Mouse (Mus musculus): ENCODE measurements around the gene Xlr5c. TPM values are rescaled to one million over a fixed set of nuclear protein-coding genes. Genes with fewer than 3 reads are reported as not detected.
A peak's percentile ranks its signal among the peaks of the same experiment; 100 is the strongest.
"Not testable (repeated sequence)": the region's sequence is repeated elsewhere in the genome, so short reads cannot be mapped to it uniquely, and the experiment has no call there.

Xlr5c gene
- polyA plus RNA-seq (2015; fragmentation: Nextera tagmentation; extraction: Ambion mirVana) = not detected in 2 replicates

GRCm38 (mm10) chrX:73292876-73293275, at the start of gene Xlr5c, which contains the start of gene Xlr5a:
Gene Xlr5c (minus strand): TSS chrX:73292976.
Gene Xlr5a (minus strand): TSS chrX:73292976.
- H3K27me3 ChIP-seq (replicated peaks; ENCODE audit: control insufficient read depth, insufficient read depth, low read length); H3K4me3 ChIP-seq (ENCODE audit: low read length); H3K4me1 ChIP-seq (ENCODE audit: control insufficient read depth, insufficient read depth, low read depth, low read length); H3K4me2 ChIP-seq (ENCODE audit: low read length); H3K36me3 ChIP-seq (ENCODE audit: control insufficient read depth, insufficient read depth, low read length); H3K9ac ChIP-seq (ENCODE audit: low read depth, low read length); H3K27ac ChIP-seq (ENCODE audit: low read depth, low read length); ATAC-seq; H3K9me3 ChIP-seq (ENCODE audit: control insufficient read depth, low read length): not testable (repeated sequence)
- WGBS = 88% methylated on average over 11 of the region's 17 CpGs

GRCm38 (mm10) chrX:73342483-73342895, 49.7 kb upstream of the Xlr5c start, which contains the start of gene Zfp275:
Gene Zfp275 (plus strand): TSS chrX:73342621.
- H3K4me2 ChIP-seq (ENCODE audit: low read length) = peak within 1 kb of the TSS; percentile 63
- no peaks in the 10 kb centered on the region for H3K36me3 ChIP-seq (ENCODE audit: control insufficient read depth, insufficient read depth, low read length)
- H3K9ac ChIP-seq (ENCODE audit: low read depth, low read length) = peak within 1 kb of the TSS; percentile 76
- peak within 1 kb of the TSS; percentile 54 for H3K4me3 ChIP-seq (ENCODE audit: low read length)
- no peaks in the 10 kb centered on the region for H3K9me3 ChIP-seq (ENCODE audit: control insufficient read depth, low read length)
- ATAC-seq = peak; percentile 98
- WGBS = 19% methylated on average over 37 of the region's 37 CpGs
- H3K27me3 ChIP-seq (replicated peaks; ENCODE audit: control insufficient read depth, insufficient read depth, low read length) = no peaks in the 10 kb centered on the region
- peaks cover 4% of the 10 kb centered on the region for H3K4me1 ChIP-seq (ENCODE audit: control insufficient read depth, insufficient read depth, low read depth, low read length)
- peak within 1 kb of the TSS; percentile 72 for H3K27ac ChIP-seq (ENCODE audit: low read depth, low read length)

GRCm38 (mm10) chrX:73342068-73342467, 49.3 kb upstream of the Xlr5c start:
- Histone ChIP-seq H3K27ac (ENCODE audit: low read depth, low read length) (no peak overlapping the region), H3K4me3 (ENCODE audit: low read length) (peak overlapping the region; percentile 54)

GRCm38 (mm10) chrX:73341473-73341872, 48.7 kb upstream of the Xlr5c start:
- H3K4me3 ChIP-seq (ENCODE audit: low read length) = no peak overlapping the region
- 71% methylated on average over 1 of the region's 1 CpGs for WGBS
- H3K4me2 ChIP-seq (ENCODE audit: low read length) = no peak overlapping the region
- no peak for ATAC-seq
- H3K27me3 ChIP-seq (replicated peaks; ENCODE audit: control insufficient read depth, insufficient read depth, low read length) = no peaks in the 10 kb centered on the region
- H3K4me1 ChIP-seq (ENCODE audit: control insufficient read depth, insufficient read depth, low read depth, low read length) = peaks cover 4% of the 10 kb centered on the region
- no peak overlapping the region for H3K9ac ChIP-seq (ENCODE audit: low read depth, low read length)
- no peak overlapping the region for H3K27ac ChIP-seq (ENCODE audit: low read depth, low read length)
- no peaks in the 10 kb centered on the region for H3K36me3 ChIP-seq (ENCODE audit: control insufficient read depth, insufficient read depth, low read length)
- H3K9me3 ChIP-seq (ENCODE audit: control insufficient read depth, low read length) = no peaks in the 10 kb centered on the region

More at GRCm38 (mm10) chrX:73342068-73342467, 49.3 kb upstream of the Xlr5c start:
- Histone ChIP-seq H3K27me3 (replicated peaks; ENCODE audit: control insufficient read depth, insufficient read depth, low read length) (no peaks in the 10 kb centered on the region), H3K9me3 (ENCODE audit: control insufficient read depth, low read length) (no peaks in the 10 kb centered on the region), H3K4me1 (ENCODE audit: control insufficient read depth, insufficient read depth, low read depth, low read length) (peaks cover 4% of the 10 kb centered on the region), H3K9ac (ENCODE audit: low read depth, low read length) (peak overlapping the region; percentile 76), H3K4me2 (ENCODE audit: low read length) (peak overlapping the region; percentile 63), H3K36me3 (ENCODE audit: control insufficient read depth, insufficient read depth, low read length) (no peaks in the 10 kb centered on the region)
- peak; percentile 60 for ATAC-seq
- WGBS = 40% methylated on average over 3 of the region's 3 CpGs

- Histone ChIP-seq H3K9me3 (ENCODE audit: control insufficient read depth, low read length) (no peaks in the 10 kb centered on the region), H3K4me1 (ENCODE audit: control insufficient read depth, insufficient read depth, low read depth, low read length) (no peaks in the 10 kb centered on the region), H3K27ac (ENCODE audit: low read depth, low read length) (no peak within 1 kb of the TSS), H3K36me3 (ENCODE audit: control insufficient read depth, insufficient read depth, low read length) (no peaks in the 10 kb centered on the region), H3K4me2 (ENCODE audit: low read length) (no peak within 1 kb of the TSS), H3K27me3 (replicated peaks; ENCODE audit: control insufficient read depth, insufficient read depth, low read length) (no peaks in the 10 kb centered on the region), H3K4me3 (ENCODE audit: low read length) (no peak within 1 kb of the TSS), H3K9ac (ENCODE audit: low read depth, low read length) (no peak within 1 kb of the TSS)
- WGBS = 89% methylated on average over 4 of the region's 4 CpGs
- ATAC-seq = no peak
These were observed 44.0 kb upstream of the Xlr5c start, which contains the start of gene Gm45015 for GRCm38 (mm10) chrX:73336740-73337139. Gene Gm45015 (minus strand): TSS chrX:73336840.

GRCm38 (mm10) chrX:73333548-73333947, 40.8 kb upstream of the Xlr5c start:
- H3K9me3 ChIP-seq (ENCODE audit: control insufficient read depth, low read length) = no peaks in the 10 kb centered on the region
- H3K36me3 ChIP-seq (ENCODE audit: control insufficient read depth, insufficient read depth, low read length) = no peaks in the 10 kb centered on the region
- no peaks in the 10 kb centered on the region for H3K4me1 ChIP-seq (ENCODE audit: control insufficient read depth, insufficient read depth, low read depth, low read length)
- no peak overlapping the region for H3K9ac ChIP-seq (ENCODE audit: low read depth, low read length)
- no peaks in the 10 kb centered on the region for H3K27me3 ChIP-seq (replicated peaks; ENCODE audit: control insufficient read depth, insufficient read depth, low read length)
- H3K27ac ChIP-seq (ENCODE audit: low read depth, low read length) = no peak overlapping the region
- no peak overlapping the region for H3K4me2 ChIP-seq (ENCODE audit: low read length)
- no peak for ATAC-seq
- H3K4me3 ChIP-seq (ENCODE audit: low read length) = no peak overlapping the region

GRCm38 (mm10) chrX:73327215-73327614, 34.4 kb upstream of the Xlr5c start:
- ATAC-seq = no peak
- Histone ChIP-seq H3K4me3 (ENCODE audit: low read length) (no peak overlapping the region), H3K4me2 (ENCODE audit: low read length) (no peak overlapping the region), H3K36me3 (ENCODE audit: control insufficient read depth, insufficient read depth, low read length) (no peaks in the 10 kb centered on the region), H3K4me1 (ENCODE audit: control insufficient read depth, insufficient read depth, low read depth, low read length) (no peaks in the 10 kb centered on the region), H3K9ac (ENCODE audit: low read depth, low read length) (no peak overlapping the region), H3K27me3 (replicated peaks; ENCODE audit: control insufficient read depth, insufficient read depth, low read length) (no peaks in the 10 kb centered on the region), H3K27ac (ENCODE audit: low read depth, low read length) (no peak overlapping the region), H3K9me3 (ENCODE audit: control insufficient read depth, low read length) (no peaks in the 10 kb centered on the region)
- 62% methylated on average over 2 of the region's 2 CpGs for WGBS

- Histone ChIP-seq H3K36me3 (ENCODE audit: control insufficient read depth, insufficient read depth, low read length) (no peaks in the 10 kb centered on the region), H3K4me1 (ENCODE audit: control insufficient read depth, insufficient read depth, low read depth, low read length) (no peaks in the 10 kb centered on the region), H3K9ac (ENCODE audit: low read depth, low read length) (no peak overlapping the region), H3K9me3 (ENCODE audit: control insufficient read depth, low read length) (no peaks in the 10 kb centered on the region), H3K4me2 (ENCODE audit: low read length) (no peak overlapping the region), H3K27me3 (replicated peaks; ENCODE audit: control insufficient read depth, insufficient read depth, low read length) (no peaks in the 10 kb centered on the region), H3K27ac (ENCODE audit: low read depth, low read length) (no peak overlapping the region), H3K4me3 (ENCODE audit: low read length) (no peak overlapping the region)
- 73% methylated on average over 3 of the region's 3 CpGs for WGBS
- ATAC-seq = no peak
These were observed 28.3 kb upstream of the Xlr5c start for GRCm38 (mm10) chrX:73321029-73321428.

GRCm38 (mm10) chrX:73312522-73312921, 19.7 kb upstream of the Xlr5c start:
- Histone ChIP-seq H3K4me1 (ENCODE audit: control insufficient read depth, insufficient read depth, low read depth, low read length) (no peaks in the 10 kb centered on the region), H3K27ac (ENCODE audit: low read depth, low read length) (no peak overlapping the region), H3K9me3 (ENCODE audit: control insufficient read depth, low read length) (no peaks in the 10 kb centered on the region), H3K4me2 (ENCODE audit: low read length) (no peak overlapping the region), H3K4me3 (ENCODE audit: low read length) (no peak overlapping the region), H3K27me3 (replicated peaks; ENCODE audit: control insufficient read depth, insufficient read depth, low read length) (no peaks in the 10 kb centered on the region), H3K9ac (ENCODE audit: low read depth, low read length) (no peak overlapping the region), H3K36me3 (ENCODE audit: control insufficient read depth, insufficient read depth, low read length) (no peaks in the 10 kb centered on the region)
- no peak for ATAC-seq
- WGBS = 38% methylated on average over 3 of the region's 3 CpGs

- not testable (repeated sequence) for ATAC-seq; H3K27me3 ChIP-seq (replicated peaks; ENCODE audit: control insufficient read depth, insufficient read depth, low read length); H3K4me3 ChIP-seq (ENCODE audit: low read length); H3K27ac ChIP-seq (ENCODE audit: low read depth, low read length); H3K9ac ChIP-seq (ENCODE audit: low read depth, low read length); H3K4me2 ChIP-seq (ENCODE audit: low read length); H3K9me3 ChIP-seq (ENCODE audit: control insufficient read depth, low read length); H3K4me1 ChIP-seq (ENCODE audit: control insufficient read depth, insufficient read depth, low read depth, low read length); H3K36me3 ChIP-seq (ENCODE audit: control insufficient read depth, insufficient read depth, low read length)
- WGBS = no CpG with 5 or more reads among the region's 10 CpGs
These were observed 3.0 kb upstream of the Xlr5c start for GRCm38 (mm10) chrX:73295745-73296144.
